Mouse (Mus musculus): ENCODE measurements around the gene Aipl1.

Aipl1 gene

DNA sequence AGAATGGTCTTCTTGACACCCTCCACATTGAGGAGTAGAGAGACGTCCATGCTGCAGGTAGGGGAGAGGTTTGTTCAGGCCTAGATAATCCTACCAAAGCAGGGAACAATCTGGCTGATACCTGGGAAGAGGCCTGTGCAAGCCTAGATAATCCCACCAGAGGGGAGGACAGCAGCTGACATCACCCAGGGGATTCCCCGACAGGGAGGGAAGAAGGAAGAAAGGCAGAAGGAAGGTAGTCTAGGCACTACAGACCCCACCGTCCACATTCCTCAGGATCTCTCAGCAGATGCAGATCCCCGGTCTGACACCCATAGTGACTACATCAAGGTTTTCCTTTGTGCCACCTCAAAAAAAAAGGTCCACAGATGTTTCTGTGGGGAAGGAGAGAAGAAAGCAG is at the start of gene Aipl1:
Gene Aipl1 (minus strand): TSS at position 101 of the 400 bp plus-strand sequence.
- no peak for DNase-seq (ENCODE audit: low read depth, low spot score)

DNA sequence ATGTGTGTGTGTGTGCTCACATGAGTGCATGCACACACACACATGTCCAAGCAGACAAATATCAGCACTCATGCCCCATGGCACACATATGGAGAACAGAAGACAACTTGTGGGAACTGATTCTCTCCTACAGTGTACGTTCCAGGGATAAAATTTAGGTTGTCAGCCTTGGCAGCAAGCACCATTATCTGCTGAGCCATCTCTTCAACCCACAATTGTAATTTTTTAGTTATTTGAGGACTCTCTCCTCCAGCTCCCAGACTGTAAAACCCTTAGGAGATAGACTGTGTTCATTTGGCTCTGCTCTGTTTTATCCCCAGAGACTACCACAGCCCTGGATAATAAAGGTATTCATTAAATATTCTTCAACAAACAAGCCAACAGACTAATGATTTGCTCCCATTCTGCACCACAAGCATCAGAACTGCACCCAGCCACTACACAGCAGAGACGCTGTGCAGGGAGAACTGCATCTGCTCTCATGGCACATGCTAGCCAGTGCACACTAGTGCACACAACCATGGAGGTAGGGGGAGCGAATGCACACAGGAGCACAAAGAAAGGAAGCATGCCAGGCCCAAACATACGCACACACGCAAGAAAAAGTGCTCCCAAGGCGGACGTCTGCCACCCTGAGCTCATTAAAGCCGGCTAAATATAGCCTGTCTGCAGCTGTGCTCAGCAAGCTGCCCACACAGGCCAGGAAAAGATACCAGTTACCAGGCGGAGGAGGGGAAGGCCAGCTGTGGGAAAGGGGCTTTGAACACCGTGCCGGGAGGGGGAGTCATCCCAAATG is 49.1 kb upstream of the Aipl1 start:
- DNase-seq (ENCODE audit: low read depth, low spot score): peak; percentile 61

- DNase-seq (ENCODE audit: low read depth, low spot score): no peak
Measured at GRCm38 (mm10) chr11:72084337-72084736, 47.0 kb upstream of the Aipl1 start.

DNA sequence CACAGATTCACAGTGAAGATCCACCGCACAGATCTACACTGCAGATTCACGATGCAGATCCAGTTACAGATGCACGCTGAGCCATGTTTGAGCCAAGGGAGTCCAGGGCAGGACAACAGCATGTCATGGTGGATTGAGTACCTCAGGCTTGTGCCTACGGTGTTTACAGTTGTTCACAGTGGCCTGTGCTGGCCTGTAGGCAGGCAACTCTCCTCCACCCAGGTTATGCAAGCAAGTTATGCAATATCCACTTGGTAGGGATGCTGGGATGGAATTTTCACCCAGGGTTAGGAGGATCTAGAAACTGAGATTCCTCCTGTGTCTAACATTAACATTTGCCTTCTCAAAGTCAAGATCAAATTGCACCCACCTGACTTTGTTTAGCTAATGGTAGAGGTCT is 45.3 kb upstream of the Aipl1 start:
- no peak for DNase-seq (ENCODE audit: low read depth, low spot score)

DNA sequence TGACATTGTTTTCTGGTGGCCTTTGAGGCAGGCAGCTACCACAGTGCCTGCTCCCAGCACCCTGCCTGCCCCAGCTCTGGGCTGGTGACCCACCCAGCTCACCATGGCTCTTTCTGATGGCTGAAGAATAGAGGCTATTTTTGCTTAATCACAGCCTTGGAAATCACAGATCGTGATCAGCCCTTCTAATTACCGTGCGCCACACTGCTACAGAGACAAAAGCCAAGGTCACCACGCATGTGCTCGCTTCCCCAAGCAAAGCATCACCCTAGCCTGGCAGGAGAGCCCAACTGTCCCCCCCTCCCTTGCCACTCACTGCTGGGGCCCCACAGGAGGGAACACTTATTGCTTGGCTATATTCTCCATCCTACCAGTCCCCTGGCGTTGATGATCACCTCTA is 43.2 kb upstream of the Aipl1 start:
- DNase-seq (ENCODE audit: low read depth, low spot score): no peak

GRCm38 (mm10) chr11:72078647-72079046 is 41.3 kb upstream of the Aipl1 start:
- no peak for DNase-seq (ENCODE audit: low read depth, low spot score)

DNA sequence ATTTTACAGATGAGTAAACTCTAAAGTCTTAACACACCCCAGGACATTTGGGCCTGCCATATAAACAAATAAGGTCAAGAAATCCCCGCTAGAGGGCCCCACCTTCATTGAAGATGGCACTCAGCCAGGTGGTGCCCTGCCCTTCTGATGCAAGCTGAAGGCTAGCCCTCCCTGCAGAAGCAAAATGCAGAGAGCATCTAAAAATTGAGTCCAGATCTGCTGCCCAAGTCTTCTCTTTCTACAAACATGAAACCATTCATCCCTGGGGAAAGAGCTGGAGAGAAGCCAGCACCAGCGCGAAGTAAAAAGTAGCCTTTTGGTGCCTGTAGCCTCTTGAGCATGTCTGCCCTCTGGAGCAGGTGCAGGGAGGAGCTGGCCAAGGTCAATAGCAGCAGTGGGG is 40.7 kb upstream of the Aipl1 start:
- no peak for DNase-seq (ENCODE audit: low read depth, low spot score)

DNA sequence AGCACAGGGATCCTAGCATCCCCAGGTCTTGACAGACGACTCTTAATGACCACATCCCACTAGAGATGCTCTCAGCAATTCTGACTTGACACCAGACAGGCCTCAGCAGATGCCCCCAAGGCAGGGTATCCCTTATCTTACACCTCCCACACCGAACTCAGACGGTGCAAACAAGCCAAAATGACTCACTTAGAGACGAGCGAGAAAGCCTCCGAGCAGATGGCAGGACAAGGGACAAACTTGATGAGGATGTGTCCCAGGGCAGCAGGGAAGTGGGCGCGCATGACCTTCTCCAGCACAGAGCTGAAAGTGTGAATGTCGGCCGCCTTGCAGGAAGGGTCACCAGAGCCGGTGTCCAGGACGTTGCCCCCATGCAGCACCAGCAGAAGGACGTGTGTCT is 36.9 kb upstream of the Aipl1 start:
- DNase-seq (ENCODE audit: low read depth, low spot score): no peak

DNA sequence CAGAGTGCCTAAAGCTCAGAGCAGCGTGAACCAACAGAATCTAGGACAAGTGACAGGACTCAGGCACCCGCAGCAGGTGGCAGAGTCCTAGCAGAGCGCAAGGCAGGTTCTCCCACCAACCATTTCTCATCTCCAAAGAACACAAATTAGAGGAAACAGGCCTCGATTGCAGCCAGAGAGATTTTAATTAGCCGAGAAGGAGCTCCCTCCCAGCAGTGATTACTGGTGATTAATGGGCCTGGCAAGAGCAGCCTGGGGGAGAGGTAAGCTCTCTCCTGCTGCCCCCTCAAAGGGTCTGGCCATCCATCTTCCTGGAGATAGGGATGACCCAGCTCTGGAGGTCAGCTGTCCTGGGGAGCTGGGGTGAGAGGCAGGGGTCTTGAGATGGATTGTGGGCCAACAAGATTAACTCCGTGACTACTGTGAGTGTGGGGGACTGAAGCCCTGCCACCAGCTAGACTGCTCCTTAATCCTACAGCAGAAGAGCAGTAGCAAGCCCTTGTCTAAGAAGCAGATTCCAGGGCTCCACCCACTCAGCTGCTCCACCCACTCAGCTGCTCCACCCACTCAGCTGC is 35.1 kb upstream of the Aipl1 start:
- DNase-seq (ENCODE audit: low read depth, low spot score): peak; percentile 34

DNA sequence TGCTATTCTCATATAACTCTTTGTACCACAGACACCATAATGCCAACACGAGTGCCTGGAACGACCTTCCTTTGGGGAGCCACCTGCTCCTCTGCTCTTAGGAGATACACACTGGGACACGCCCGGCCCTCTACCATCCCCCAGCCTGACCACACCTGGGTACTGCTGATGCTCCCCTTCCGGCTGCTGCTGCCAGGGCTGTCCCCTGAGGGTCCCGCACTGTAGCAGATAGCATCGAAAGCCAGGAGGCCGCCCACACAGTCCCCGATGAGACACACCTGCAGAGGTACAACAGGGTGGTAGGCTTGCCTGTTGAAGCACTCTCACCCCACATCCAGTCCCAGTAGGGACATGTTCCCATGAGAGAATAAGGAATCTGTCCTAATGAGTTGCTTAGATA is 33.4 kb upstream of the Aipl1 start:
- DNase-seq (ENCODE audit: low read depth, low spot score): no peak

GRCm38 (mm10) chr11:72068026-72068425 is 30.7 kb upstream of the Aipl1 start:
- no peak for DNase-seq (ENCODE audit: low read depth, low spot score)

GRCm38 (mm10) chr11:72067326-72067725 is 30.0 kb upstream of the Aipl1 start:
- DNase-seq (ENCODE audit: low read depth, low spot score): no peak

GRCm38 (mm10) chr11:72066330-72066729 is 29.0 kb upstream of the Aipl1 start:
- DNase-seq (ENCODE audit: low read depth, low spot score): peak; percentile 44

- DNase-seq (ENCODE audit: low read depth, low spot score): no peak
Measured at GRCm38 (mm10) chr11:72065103-72065502, 27.8 kb upstream of the Aipl1 start.

GRCm38 (mm10) chr11:72064414-72064813 is 27.1 kb upstream of the Aipl1 start:
- DNase-seq (ENCODE audit: low read depth, low spot score): no peak

- no peak for DNase-seq (ENCODE audit: low read depth, low spot score)
Measured at GRCm38 (mm10) chr11:72061093-72061620, 23.8 kb upstream of the Aipl1 start.

DNA sequence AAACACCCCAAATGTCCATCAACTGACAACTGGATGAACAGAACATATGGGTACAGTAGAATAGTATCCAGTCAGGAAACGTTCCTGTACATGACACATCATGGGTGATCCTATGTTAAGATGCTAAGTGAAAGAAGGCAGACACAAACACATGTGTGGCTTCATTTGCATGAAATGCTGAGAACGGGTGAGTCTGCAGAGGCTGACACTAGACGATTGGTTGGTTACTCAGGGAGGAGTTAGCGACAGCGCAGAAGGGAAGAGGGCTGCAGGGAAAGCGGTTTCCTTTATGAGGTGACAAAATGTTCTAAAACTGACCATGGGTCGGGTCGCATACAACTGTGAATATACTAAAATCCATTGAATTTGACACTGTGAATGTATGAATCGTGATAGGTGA is 23.1 kb upstream of the Aipl1 start:
- no peak for DNase-seq (ENCODE audit: low read depth, low spot score)

GRCm38 (mm10) chr11:72057166-72057565 is 19.9 kb upstream of the Aipl1 start:
- DNase-seq (ENCODE audit: low read depth, low spot score): no peak

DNA sequence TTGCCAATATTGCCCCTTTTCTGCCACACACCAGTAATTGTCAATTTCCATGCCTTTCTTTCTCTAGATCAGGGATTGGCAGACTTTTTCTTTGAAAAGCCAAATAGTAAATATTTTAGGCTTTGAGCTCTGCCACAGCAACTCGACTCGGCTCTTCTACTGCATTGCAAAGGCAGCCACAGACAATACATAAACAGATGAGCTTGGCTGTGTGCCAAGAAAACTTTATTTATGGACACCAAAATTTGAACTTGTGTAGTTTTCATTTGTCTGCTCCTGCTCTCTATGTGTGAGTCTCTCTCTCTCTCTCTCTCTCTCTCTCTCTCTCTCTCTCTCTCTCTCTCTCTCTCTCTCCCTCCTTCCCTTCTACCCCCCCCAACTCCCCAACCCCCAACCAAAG is 17.9 kb upstream of the Aipl1 start:
- DNase-seq (ENCODE audit: low read depth, low spot score): no peak

GRCm38 (mm10) chr11:72052636-72053035 is 15.3 kb upstream of the Aipl1 start:
- peak; percentile 80 for DNase-seq (ENCODE audit: low read depth, low spot score)

- no peak for DNase-seq (ENCODE audit: low read depth, low spot score)
Measured at GRCm38 (mm10) chr11:72052221-72052620, 14.9 kb upstream of the Aipl1 start.

GRCm38 (mm10) chr11:72050895-72051858 is 13.9 kb upstream of the Aipl1 start:
- DNase-seq (ENCODE audit: low read depth, low spot score): no peak
